Mouse (Mus musculus) megakaryocyte, adult 5-6 weeks (primary cell): ENCODE results near the gene Gm44805. TPM values are rescaled to one million over a fixed set of nuclear protein-coding genes. Genes with fewer than 3 reads are reported as not detected.
A peak's percentile ranks its signal among the peaks of the same experiment; 100 is the strongest.

ENCODE experiments used
- ATAC-seq: 2 replicates; pipeline ENCODE4 v1.8.0; 2016; ENCODE audit warnings: mild to moderate bottlenecking, inconsistent platforms; ENCODE audit not compliant: poor library complexity, severe bottlenecking
- total RNA-seq, 2 experiments: library from RNA; stranded (forward) in 1 of 2; stranded (reverse) in 1 of 2; fragments of 153-499, 151-499 nt in 1 of 2; fragments of 221-1000, 200-1000 nt in 1 of 2; gene quantifications; 2 replicates each; pipeline versions ENCODE4 v1.2.3 to v1.2.4; 2015 to 2017

Gm44805 gene
- total RNA-seq (2015) (not detected in 2 replicates), total RNA-seq (2017) (not detected in 2 replicates)

GRCm38 (mm10) chr7:19681202-19681694 is at the start of gene Gm44805, which contains the start of gene Apoc4:
Gene Gm44805 (minus strand): TSS chr7:19681423.
Gene Apoc4 (minus strand): TSS chr7:19681479.
- ATAC-seq: no peak

DNA sequence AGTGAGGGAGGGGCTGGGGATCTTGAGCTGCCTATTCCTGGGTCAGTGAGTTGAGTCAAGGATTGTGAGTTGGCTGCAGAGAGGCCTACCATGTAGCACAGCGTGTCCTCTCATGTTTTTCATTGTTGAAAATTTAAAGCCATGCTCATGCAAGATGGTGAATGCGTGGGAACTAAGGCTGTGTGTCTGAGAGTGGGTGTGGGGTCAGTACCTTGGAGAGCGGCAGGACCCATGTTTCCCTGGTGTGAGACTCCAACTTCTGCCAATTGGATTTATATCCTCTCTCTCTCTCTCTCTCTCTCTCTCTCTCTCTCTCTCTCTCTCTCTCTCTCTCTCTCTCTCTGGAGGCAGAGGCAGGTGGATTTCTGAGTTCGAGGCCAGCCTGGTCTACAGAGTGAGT is 45.3 kb upstream of the Gm44805 start:
- no peak for ATAC-seq

DNA sequence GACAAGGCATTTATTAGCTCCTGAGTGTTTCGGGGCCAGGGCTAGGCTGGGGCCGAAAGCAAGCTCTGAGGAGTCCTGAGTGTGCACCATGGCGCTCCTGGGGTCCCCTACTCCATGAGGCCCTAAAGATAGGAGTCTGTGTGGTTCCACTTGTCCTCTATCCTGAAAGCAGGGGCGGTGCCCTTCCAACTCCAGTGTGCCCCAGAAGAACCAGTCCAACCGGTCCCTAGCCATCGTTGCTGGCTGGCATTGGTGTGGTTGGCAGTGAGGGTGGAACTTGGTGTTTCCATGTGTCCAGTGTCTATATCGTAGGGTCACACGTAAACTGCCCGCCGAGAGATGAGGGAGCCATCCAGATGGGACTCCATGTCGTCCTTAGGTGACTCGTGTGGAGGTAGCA is 42.9 kb upstream of the Gm44805 start:
- no peak for ATAC-seq

- no peak for ATAC-seq
These were observed 41.6 kb upstream of the Gm44805 start for GRCm38 (mm10) chr7:19722754-19723195.

DNA sequence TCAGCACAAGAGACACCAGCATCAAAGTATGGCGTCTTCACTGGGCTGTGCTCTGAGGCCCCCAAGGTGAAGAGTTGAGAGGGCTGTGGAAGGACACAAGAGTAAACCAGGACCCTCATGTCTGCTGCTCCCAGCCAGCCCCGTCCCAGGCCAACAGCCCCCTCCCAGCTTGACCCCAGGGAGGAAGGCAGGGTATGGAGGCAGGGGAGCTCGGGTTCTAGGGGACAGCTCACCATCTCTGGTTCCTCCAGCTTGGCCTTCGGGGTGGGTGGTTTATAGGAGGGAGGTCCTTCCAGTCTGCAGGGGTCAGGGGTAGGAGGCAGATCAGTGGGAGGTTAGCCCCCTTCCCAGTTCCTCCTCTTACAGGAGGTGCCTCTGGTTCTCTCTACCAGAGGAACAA is 38.0 kb upstream of the Gm44805 start:
- ATAC-seq: no peak

DNA sequence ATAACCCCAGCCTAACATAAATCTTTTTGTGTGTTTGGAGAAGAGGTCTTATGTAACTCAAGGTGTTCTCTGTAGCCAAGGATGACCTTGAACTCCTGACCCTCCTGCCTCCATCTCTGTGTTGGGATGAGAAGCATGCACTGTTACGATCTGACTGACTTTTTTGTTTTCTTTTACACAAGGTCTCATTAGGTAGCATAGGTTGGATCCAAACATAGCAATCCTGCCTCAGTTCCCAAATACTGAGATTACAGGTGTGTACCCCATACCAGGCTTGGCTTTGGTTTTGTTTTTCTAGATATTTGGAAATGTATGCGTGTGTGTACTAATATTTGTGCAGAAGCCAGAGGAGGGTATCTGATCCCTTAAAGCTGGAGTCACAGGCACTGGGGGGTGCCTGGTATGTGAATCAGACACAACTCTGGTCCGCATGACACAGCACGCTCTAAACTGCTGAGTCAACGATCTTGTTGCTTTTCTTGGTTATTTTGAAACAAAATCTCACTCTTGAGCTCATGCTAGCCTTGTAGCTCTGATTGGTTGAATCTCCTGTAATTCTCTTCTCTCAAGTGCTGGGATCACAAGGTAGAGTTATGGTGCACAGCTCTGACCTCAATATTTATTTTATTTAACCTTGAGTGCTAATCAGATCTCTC is 37.2 kb upstream of the Gm44805 start:
- ATAC-seq: no peak

DNA sequence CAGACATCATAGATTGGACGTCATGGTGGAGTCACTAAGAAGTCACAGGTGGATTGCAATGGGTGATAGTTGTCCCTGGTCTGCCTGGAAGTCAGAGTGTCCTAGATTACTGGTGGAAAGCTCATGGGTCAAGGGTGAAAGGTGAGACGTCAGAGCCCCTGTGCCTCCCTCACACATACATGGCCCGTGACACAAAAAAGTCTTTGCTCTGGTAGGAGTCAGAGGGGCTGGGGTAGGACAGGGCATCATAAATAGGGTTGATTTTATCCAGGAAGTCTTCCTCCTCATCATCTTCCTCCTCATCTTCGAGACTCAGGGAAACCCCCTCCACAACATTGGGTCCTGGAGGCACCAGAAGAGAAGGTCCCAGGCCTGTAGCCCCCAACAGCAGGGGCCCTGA is 36.1 kb upstream of the Gm44805 start:
- ATAC-seq: no peak

- ATAC-seq: no peak
These were observed 35.6 kb upstream of the Gm44805 start for GRCm38 (mm10) chr7:19716822-19717221.

DNA sequence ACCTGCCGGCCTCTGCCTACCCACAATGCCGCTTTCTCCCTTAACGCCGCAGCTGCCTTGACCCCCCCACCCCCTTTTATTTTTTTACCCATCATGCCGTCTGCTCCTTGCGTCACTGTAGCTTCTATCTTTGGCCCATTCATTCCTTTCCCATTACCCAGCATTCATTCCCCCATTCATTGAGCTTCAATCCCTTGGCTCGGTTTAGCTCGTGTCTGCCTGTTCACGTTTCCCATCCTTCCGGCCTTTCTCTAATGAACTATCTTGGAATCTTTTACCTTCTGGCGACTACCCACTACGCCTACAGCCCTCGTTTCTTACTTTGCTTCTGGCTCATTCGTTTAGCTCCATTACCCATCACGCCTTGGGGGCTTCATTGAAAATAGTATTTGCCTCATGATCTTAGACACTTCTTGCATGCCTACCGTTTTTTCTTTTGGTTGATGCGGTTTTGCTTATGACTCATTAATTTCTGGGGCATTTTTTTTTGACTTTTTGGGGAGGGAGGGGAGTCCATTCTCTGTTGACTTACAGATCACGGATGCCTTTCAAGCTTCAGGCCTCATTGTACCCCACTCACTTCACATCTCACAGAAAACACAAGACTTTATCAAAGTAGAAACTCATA is 34.9 kb upstream of the Gm44805 start:
- ATAC-seq: no peak

DNA sequence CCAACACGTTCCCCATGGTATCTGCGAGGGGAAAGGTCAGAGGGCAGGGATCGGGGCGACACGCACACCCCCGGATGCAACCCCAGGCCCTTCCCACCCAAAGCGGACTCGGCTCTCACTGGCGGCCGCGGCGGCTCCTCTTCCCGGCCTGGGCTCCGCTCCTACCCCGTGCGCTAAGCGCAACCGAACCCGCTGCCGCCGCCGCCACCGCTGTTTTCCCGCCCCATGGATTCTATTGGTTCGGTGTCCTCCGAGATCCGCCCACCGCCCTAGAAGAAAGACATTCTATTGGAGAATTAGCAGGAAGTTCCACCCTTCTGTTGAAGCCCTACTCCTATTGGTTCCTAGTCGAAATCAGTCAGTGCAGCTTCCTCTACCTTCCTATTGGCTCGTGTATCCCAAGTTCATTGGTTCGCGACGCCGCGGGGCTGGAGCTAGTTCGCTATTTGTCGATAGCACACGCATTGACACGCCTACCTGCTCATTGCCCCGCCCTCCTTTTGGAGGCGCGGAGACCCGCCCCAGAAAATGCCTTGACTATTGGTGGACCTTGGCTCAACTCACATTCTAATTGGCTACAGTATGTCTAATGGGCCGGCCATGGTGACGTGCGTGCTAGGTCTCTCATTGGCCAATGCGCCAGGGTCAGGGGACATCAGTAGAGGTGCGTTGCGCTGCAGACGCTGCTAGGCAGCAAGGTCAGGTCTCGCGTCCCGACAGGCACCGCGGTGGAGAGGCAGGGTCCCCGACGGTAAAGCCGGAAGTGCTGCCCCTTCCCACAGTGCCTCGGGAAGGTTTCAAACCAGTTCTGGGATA is 34.2 kb upstream of the Gm44805 start, which contains the start of gene Tomm40:
Gene Tomm40, minus strand, starts transcription at position 200 of the 816 bp plus-strand sequence.
- peak; percentile 89 for ATAC-seq

GRCm38 (mm10) chr7:19714836-19715235 is 33.6 kb upstream of the Gm44805 start:
- ATAC-seq: no peak

GRCm38 (mm10) chr7:19713598-19713997 is 32.4 kb upstream of the Gm44805 start:
- ATAC-seq: no peak

DNA sequence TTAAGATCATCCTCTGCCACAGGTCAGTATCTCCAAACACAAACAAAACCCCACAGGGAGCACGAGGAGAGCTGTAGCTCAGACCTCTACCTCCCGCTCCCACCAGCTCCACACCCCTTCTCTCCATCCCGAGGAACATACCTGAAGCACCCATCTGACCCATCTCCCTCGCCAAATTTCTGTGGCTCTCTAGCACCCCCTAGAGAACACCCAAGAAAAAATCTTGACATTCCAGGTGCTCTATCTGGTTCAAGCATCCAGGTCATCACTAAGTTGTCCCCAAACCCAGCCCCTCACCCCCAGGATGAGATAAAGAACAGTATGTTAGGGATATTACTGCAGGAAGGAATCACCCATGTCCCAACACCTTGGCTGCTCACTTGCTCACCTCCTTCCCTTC is 32.0 kb upstream of the Gm44805 start:
- no peak for ATAC-seq

- no peak for ATAC-seq
These were observed 31.2 kb upstream of the Gm44805 start for GRCm38 (mm10) chr7:19712414-19712813.

DNA sequence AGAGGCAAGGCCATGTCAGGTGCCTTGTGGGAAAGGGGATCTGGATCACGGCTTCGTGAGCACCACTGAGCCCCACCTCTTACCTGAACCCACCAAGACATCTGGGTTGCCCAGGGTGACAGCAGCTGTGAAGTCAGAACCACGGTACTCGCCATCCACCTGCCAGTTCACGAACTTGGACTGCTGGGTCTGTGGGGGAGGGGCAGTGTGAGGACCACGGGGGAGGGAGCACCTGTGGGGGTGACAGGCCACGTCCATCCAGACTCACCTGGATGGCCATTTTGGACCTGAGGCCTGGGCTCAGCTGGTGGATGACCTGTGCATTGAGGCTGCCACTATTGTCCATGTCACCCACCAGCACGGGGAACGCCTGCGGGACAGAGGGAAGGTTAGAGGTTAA is 29.4 kb upstream of the Gm44805 start:
- no peak for ATAC-seq

- ATAC-seq: no peak
These were observed 24.0 kb upstream of the Gm44805 start for GRCm38 (mm10) chr7:19705271-19705670.

DNA sequence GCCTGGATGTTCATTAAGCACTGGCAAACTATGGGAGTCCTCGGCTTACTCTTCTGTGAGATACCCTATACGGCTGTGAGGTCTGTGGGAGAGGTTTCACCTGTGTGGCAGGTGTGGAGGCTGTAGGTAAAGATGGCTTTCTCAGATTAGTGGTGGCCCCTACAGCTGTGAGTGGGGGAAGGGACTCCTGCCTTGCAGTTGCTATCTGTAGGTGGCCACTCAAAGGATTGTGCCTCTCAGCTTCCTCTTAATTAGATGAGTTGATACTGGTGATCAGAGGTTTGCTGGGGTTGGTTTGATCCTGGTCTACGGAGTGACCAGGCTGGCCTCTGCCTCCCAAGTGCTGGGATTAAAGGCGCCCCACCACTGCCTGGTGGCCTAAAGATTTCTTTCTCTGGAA is 23.3 kb upstream of the Gm44805 start:
- no peak for ATAC-seq

GRCm38 (mm10) chr7:19702859-19703555 is 21.8 kb upstream of the Gm44805 start:
- no peak for ATAC-seq

- ATAC-seq: peak; percentile 70
These were observed 20.0 kb upstream of the Gm44805 start for GRCm38 (mm10) chr7:19701069-19701761.
